Mouse (Mus musculus): ENCODE measurements around the gene Gm28230. TPM values are rescaled to one million over a fixed set of nuclear protein-coding genes. Genes with fewer than 3 reads are reported as not detected.

Gene Gm28230
- total and polyA plus RNA-seq, 3 experiments = not detected

DNA sequence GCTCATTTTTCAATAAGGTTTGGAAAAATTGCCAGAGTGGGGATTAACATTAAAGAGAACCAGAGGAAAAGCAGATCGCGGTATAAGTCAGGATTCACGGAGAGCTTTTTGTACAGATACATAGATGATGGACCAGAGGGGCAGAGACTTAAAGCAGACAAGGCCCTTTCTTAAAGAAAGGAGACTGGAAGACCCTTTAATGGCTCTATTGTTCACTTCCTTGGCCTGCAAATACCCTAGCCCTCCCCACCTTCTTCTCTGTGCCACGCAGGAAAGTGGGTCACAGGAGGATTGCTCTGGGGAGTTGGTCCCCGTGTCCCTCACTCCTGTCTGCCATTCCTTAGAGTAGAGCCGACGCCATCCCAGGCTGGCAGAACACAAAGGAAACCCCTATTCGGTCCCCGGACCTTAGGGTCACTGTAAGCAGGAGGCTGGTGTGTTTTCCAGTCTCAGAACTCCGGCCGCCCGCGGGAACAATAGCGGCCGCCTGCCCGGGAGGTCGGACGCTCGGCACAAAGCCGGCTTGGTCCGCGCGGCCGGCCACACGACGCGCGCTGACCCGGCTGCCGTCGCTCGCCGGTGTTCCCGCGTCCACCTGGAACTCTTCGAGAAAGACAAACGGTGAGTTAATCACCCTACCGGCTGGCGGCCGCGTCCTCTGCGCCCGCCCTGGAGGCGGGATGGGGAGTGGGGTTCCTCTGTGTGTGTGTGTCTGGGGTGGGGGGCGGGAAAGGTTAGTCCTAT is 26.1 kb downstream of the Gm28230 start:
- no peak overlapping the region for H3K9ac ChIP-seq (ENCODE audit: control insufficient read depth, low read depth, low read length, poor library complexity, severe bottlenecking)
- DNase-seq (ENCODE audit: low read depth, low spot score) = no peak
- H3K27me3 ChIP-seq (ENCODE audit: control insufficient read depth in 1 of 2, insufficient read depth in 2 of 2, low read length in 2 of 2) = peaks cover 0 to under 1% of the 10 kb centered on the region in 2 experiments; a peak in 1 of 4 replicates
- H3K9me3 ChIP-seq (replicated peaks; ENCODE audit: insufficient read depth, low read length) = no peaks in the 10 kb centered on the region
- H3K4me3 ChIP-seq (ENCODE audit: control insufficient read depth in 1 of 2, insufficient read depth in 1 of 2, low read depth in 2 of 2, low read length in 2 of 2) = no peak overlapping the region
- H3K4me1 ChIP-seq (ENCODE audit: control insufficient read depth in 1 of 2, insufficient read depth in 2 of 2, low read length in 2 of 2) = no peaks in the 10 kb centered on the region
- no peaks in the 10 kb centered on the region for H3K79me2 ChIP-seq (ENCODE audit: control insufficient read depth, insufficient read depth, low read length, poor library complexity)
- H3K27ac ChIP-seq (ENCODE audit: control insufficient read depth, low read depth, low read length) = no peak overlapping the region
- no peaks in the 10 kb centered on the region for H3K36me3 ChIP-seq (ENCODE audit: control insufficient read depth in 1 of 2, insufficient read depth in 2 of 2, low read length in 2 of 2)
- no peak for TF ChIP-seq RAD21 (IDR thresholded peaks at IDR 0.05; ENCODE audit: low read depth, low read length)
- TF ChIP-seq MEF2A (IDR thresholded peaks at IDR 0.05; ENCODE audit: extremely low read depth, insufficient replicate concordance, low read depth, low read length, poor library complexity, severe bottlenecking) = no peak
- no peak for TF ChIP-seq NRF1 (IDR thresholded peaks at IDR 0.05; ENCODE audit: insufficient read depth, low read depth, low read length, poor library complexity, severe bottlenecking)
- no peak for TF ChIP-seq NELFE (IDR thresholded peaks at IDR 0.05; ENCODE audit: low read depth, low read length)
- TF ChIP-seq ZKSCAN1 (IDR thresholded peaks at IDR 0.05; ENCODE audit: low read depth, low read length) = no peak
- TF ChIP-seq MAFK (IDR thresholded peaks at IDR 0.05; ENCODE audit: borderline replicate concordance, low read depth, low read length) = no peak
- no peak for TF ChIP-seq RCOR1 (IDR thresholded peaks at IDR 0.05; ENCODE audit: low read depth, low read length)
- no peak for TF ChIP-seq MYC (IDR thresholded peaks at IDR 0.05; ENCODE audit: low read depth, low read length)
- TF ChIP-seq JUND (IDR thresholded peaks at IDR 0.05; ENCODE audit: low read depth, low read length) = no peak
- no peak for TF ChIP-seq ZC3H11A (IDR thresholded peaks at IDR 0.05; ENCODE audit: low read depth, low read length)
- TF ChIP-seq BHLHE40 (IDR thresholded peaks at IDR 0.05; ENCODE audit: borderline replicate concordance, low read depth, low read length) = no peak
- no peak for TF ChIP-seq KAT2A (conservative IDR thresholded peaks at IDR 0.05; ENCODE audit: low read depth, low read length)

DNA sequence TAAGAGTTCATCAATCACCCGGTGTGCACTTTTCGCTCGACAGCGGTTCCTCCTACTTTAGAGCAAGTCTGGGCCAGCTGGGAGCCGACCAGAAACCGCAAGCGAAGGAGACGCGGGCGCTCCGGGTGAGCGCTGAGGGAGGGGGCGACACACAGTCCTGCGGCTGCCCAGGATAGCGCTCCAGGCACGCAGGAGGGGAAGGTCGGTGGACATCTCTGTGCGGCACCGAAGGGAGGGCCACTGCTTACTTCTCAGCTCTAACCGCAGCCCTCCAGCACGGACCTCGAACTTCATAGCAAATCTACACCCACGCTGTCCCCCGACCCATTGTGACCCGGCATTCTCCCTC is 26.6 kb downstream of the Gm28230 start:
- Histone ChIP-seq H3K4me1 (ENCODE audit: control insufficient read depth in 1 of 2, insufficient read depth in 2 of 2, low read length in 2 of 2) (no peaks in the 10 kb centered on the region), H3K9me3 (replicated peaks; ENCODE audit: insufficient read depth, low read length) (no peaks in the 10 kb centered on the region), H3K4me3 (ENCODE audit: control insufficient read depth in 1 of 2, insufficient read depth in 1 of 2, low read depth in 2 of 2, low read length in 2 of 2) (no peak overlapping the region), H3K79me2 (ENCODE audit: control insufficient read depth, insufficient read depth, low read length, poor library complexity) (no peaks in the 10 kb centered on the region), H3K27ac (ENCODE audit: control insufficient read depth, low read depth, low read length) (no peak overlapping the region), H3K36me3 (ENCODE audit: control insufficient read depth in 1 of 2, insufficient read depth in 2 of 2, low read length in 2 of 2) (no peaks in the 10 kb centered on the region), H3K27me3 (ENCODE audit: control insufficient read depth in 1 of 2, insufficient read depth in 2 of 2, low read length in 2 of 2) (peaks cover 0 to 3% of the 10 kb centered on the region in 2 experiments; a peak in 1 of 4 replicates), H3K9ac (ENCODE audit: control insufficient read depth, low read depth, low read length, poor library complexity, severe bottlenecking) (no peak overlapping the region)
- no peak for TF ChIP-seq TAL1 (IDR thresholded peaks at IDR 0.05; ENCODE audit: low read length)
- no peak for TF ChIP-seq ZMIZ1 (IDR thresholded peaks at IDR 0.05; ENCODE audit: low read depth, low read length)
- no peak for TF ChIP-seq JUND (IDR thresholded peaks at IDR 0.05; ENCODE audit: low read depth, low read length)
- no peak for TF ChIP-seq E2F4 (IDR thresholded peaks at IDR 0.05; ENCODE audit: borderline replicate concordance, low read depth, low read length)
- no peak for TF ChIP-seq NELFE (IDR thresholded peaks at IDR 0.05; ENCODE audit: low read depth, low read length)
- no peak for TF ChIP-seq ZC3H11A (IDR thresholded peaks at IDR 0.05; ENCODE audit: low read depth, low read length)
- no peak for TF ChIP-seq GABPA (IDR thresholded peaks at IDR 0.05; ENCODE audit: low read depth, low read length)
- no peak for DNase-seq (ENCODE audit: low read depth, low spot score)
